Mouse (Mus musculus) neural tube, embryonic 15.5 days (tissue): ENCODE results near the gene Cep89. TPM values are rescaled to one million over a fixed set of nuclear protein-coding genes. Genes with fewer than 3 reads are reported as not detected.

Experiments
- ATAC-seq: fragments of 200-750 bp; cut with Nextera tagmentation; 2 replicates; pipeline ENCODE4 v1.8.0; 2017; ENCODE audit warnings: mild to moderate bottlenecking, moderate TSS enrichment, moderate library complexity; ENCODE audit not compliant: low FRiP score
- H3K27ac ChIP-seq: fragments of 300-500 bp; sonication (generic); replicated peaks from 2 replicates; pipeline ENCODE4 v1.5.1; 2015; ENCODE audit warnings: mild to moderate bottlenecking, inconsistent platforms
- H3K27me3 ChIP-seq: fragments of 300-500 bp; sonication (generic); replicated peaks from 2 replicates; pipeline ENCODE4 v1.6.1; 2015; ENCODE audit warnings: inconsistent platforms
- H3K36me3 ChIP-seq: fragments of 300-500 bp; sonication (generic); 2 replicates; pipeline ENCODE4 v1.6.1; 2015; ENCODE audit warnings: inconsistent platforms
- H3K4me1 ChIP-seq: fragments of 300-500 bp; sonication (generic); 2 replicates; pipeline ENCODE4 v1.6.1; 2015; ENCODE audit warnings: inconsistent platforms
- H3K4me2 ChIP-seq: fragments of 300-500 bp; sonication (generic); 2 replicates; pipeline ENCODE4 v1.6.1; 2015; ENCODE audit warnings: inconsistent platforms, mild to moderate bottlenecking, moderate library complexity
- H3K4me3 ChIP-seq: fragments of 300-500 bp; sonication (generic); replicated peaks from 2 replicates; pipeline ENCODE4 v1.5.1; 2015; ENCODE audit warnings: mild to moderate bottlenecking, inconsistent platforms
- H3K9ac ChIP-seq: fragments of 300-500 bp; sonication (generic); replicated peaks from 2 replicates; pipeline ENCODE4 v1.6.1; 2015; ENCODE audit warnings: mild to moderate bottlenecking, inconsistent platforms
- H3K9me3 ChIP-seq: fragments of 300-500 bp; sonication (generic); replicated peaks from 2 replicates; pipeline ENCODE4 v1.6.1; 2016; ENCODE audit warnings: inconsistent platforms
- WGBS: fragments of 180-500 bp; shearing (Covaris S2); methylation state at CpG from one replicate; pipeline ENCODE4 v1.1.7; 2015; ENCODE audit warnings: mixed read lengths; 5-methylcytosine and 5-hydroxymethylcytosine counted together
- polyA plus RNA-seq: library from polyadenylated mRNA; unstranded; fragments of >200 nt; fragmentation: Nextera tagmentation; extraction: Ambion mirVana; gene quantifications from 2 replicates; pipeline ENCODE4 v1.2.1, GENCODE M21; 2015

The Cep89 gene
- polyA plus RNA-seq, 1 experiment from 2014 or later, result 28.4 TPM

GRCm38 (mm10) chr7:35448867-35449266 lies 52.0 kb downstream of the Cep89 start:
- ATAC-seq, result no peak
- Histone ChIP-seq H3K4me3 (no peak overlapping the region), H3K4me2 (no peak overlapping the region), H3K4me1 (peaks cover 6% of the 10 kb centered on the region), H3K36me3 (no peaks in the 10 kb centered on the region), H3K27me3 (no peaks in the 10 kb centered on the region), H3K9me3 (no peaks in the 10 kb centered on the region), H3K9ac (no peak overlapping the region), H3K27ac (no peak overlapping the region)
- WGBS, result 72% methylated on average over 7 of the region's 7 CpGs

GRCm38 (mm10) chr7:35456091-35456814 lies 59.4 kb downstream of the Cep89 start:
- 85% methylated on average over 4 of the region's 4 CpGs for WGBS
- Histone ChIP-seq H3K4me1 (no peaks in the 10 kb centered on the region), H3K4me2 (no peak overlapping the region), H3K36me3 (no peaks in the 10 kb centered on the region), H3K4me3 (no peak overlapping the region), H3K27ac (no peak overlapping the region), H3K9me3 (no peaks in the 10 kb centered on the region), H3K27me3 (no peaks in the 10 kb centered on the region), H3K9ac (no peak overlapping the region)
- no peak for ATAC-seq

GRCm38 (mm10) chr7:35460971-35461370 lies 64.1 kb downstream of the Cep89 start:
- H3K4me1 ChIP-seq, result no peaks in the 10 kb centered on the region
- H3K9me3 ChIP-seq, result no peaks in the 10 kb centered on the region
- H3K36me3 ChIP-seq, result no peaks in the 10 kb centered on the region
- H3K27me3 ChIP-seq, result no peaks in the 10 kb centered on the region
- H3K4me3 ChIP-seq, result no peak overlapping the region
- H3K27ac ChIP-seq, result no peak overlapping the region
- H3K4me2 ChIP-seq, result no peak overlapping the region
- H3K9ac ChIP-seq, result no peak overlapping the region
- WGBS, result 87% methylated on average over 4 of the region's 4 CpGs
- ATAC-seq, result no peak

- no peak overlapping the region for H3K9ac ChIP-seq
- H3K27me3 ChIP-seq, result no peaks in the 10 kb centered on the region
- H3K4me1 ChIP-seq, result no peaks in the 10 kb centered on the region
- H3K4me2 ChIP-seq, result no peak overlapping the region
- ATAC-seq, result no peak
- no peaks in the 10 kb centered on the region for H3K9me3 ChIP-seq
- no peak overlapping the region for H3K27ac ChIP-seq
- H3K4me3 ChIP-seq, result no peak overlapping the region
- 97% methylated on average over 5 of the region's 5 CpGs for WGBS
- no peaks in the 10 kb centered on the region for H3K36me3 ChIP-seq
Measured at GRCm38 (mm10) chr7:35465027-35465426, 68.2 kb downstream of the Cep89 start.

GRCm38 (mm10) chr7:35467856-35468255 lies 71.0 kb downstream of the Cep89 start:
- no peak for ATAC-seq
- H3K4me3 ChIP-seq, result no peak overlapping the region
- 48% methylated on average over 2 of the region's 2 CpGs for whole genome bisulfite sequencing
- no peaks in the 10 kb centered on the region for H3K9me3 ChIP-seq
- H3K4me2 ChIP-seq, result no peak overlapping the region
- H3K9ac ChIP-seq, result no peak overlapping the region
- no peaks in the 10 kb centered on the region for H3K4me1 ChIP-seq
- no peak overlapping the region for H3K27ac ChIP-seq
- H3K36me3 ChIP-seq, result no peaks in the 10 kb centered on the region
- no peaks in the 10 kb centered on the region for H3K27me3 ChIP-seq

- H3K27ac ChIP-seq, result no peak overlapping the region
- H3K4me1 ChIP-seq, result no peaks in the 10 kb centered on the region
- no peak overlapping the region for H3K9ac ChIP-seq
- H3K4me2 ChIP-seq, result no peak overlapping the region
- H3K4me3 ChIP-seq, result no peak overlapping the region
- no peaks in the 10 kb centered on the region for H3K36me3 ChIP-seq
- WGBS, result 51% methylated on average over 4 of the region's 4 CpGs
- no peaks in the 10 kb centered on the region for H3K9me3 ChIP-seq
- H3K27me3 ChIP-seq, result no peaks in the 10 kb centered on the region
- ATAC-seq, result no peak
Measured at GRCm38 (mm10) chr7:35470794-35471193, 74.0 kb downstream of the Cep89 start.

GRCm38 (mm10) chr7:35476457-35476856 lies 79.6 kb downstream of the Cep89 start:
- H3K4me3 ChIP-seq, result no peak overlapping the region
- 85% methylated on average over 2 of the region's 2 CpGs for WGBS

GRCm38 (mm10) chr7:35485126-35485525 lies 88.3 kb downstream of the Cep89 start:
- Histone ChIP-seq H3K9me3 (no peaks in the 10 kb centered on the region), H3K27me3 (no peaks in the 10 kb centered on the region), H3K27ac (no peak overlapping the region), H3K9ac (no peak overlapping the region), H3K4me1 (no peaks in the 10 kb centered on the region), H3K4me3 (no peak overlapping the region), H3K4me2 (no peak overlapping the region), H3K36me3 (no peaks in the 10 kb centered on the region)
- ATAC-seq, result no peak
- 84% methylated on average over 2 of the region's 2 CpGs for whole genome bisulfite sequencing

More at GRCm38 (mm10) chr7:35476457-35476856, 79.6 kb downstream of the Cep89 start:
- Histone ChIP-seq H3K4me1 (no peaks in the 10 kb centered on the region), H3K27ac (no peak overlapping the region), H3K9me3 (no peaks in the 10 kb centered on the region), H3K36me3 (no peaks in the 10 kb centered on the region), H3K27me3 (no peaks in the 10 kb centered on the region), H3K4me2 (no peak overlapping the region), H3K9ac (no peak overlapping the region)
- ATAC-seq, result no peak

- H3K4me1 ChIP-seq, result no peaks in the 10 kb centered on the region
- H3K9ac ChIP-seq, result no peak overlapping the region
- no peak overlapping the region for H3K27ac ChIP-seq
- no peaks in the 10 kb centered on the region for H3K36me3 ChIP-seq
- 92% methylated on average over 8 of the region's 8 CpGs for WGBS
- H3K27me3 ChIP-seq, result no peaks in the 10 kb centered on the region
- H3K4me2 ChIP-seq, result no peak overlapping the region
- no peaks in the 10 kb centered on the region for H3K9me3 ChIP-seq
- no peak for ATAC-seq
- H3K4me3 ChIP-seq, result no peak overlapping the region
Measured at GRCm38 (mm10) chr7:35486553-35486952, 89.7 kb downstream of the Cep89 start.

Other genes starting within 250 kb of the Cep89 start
- 24.1 and 25.6 TPM in 2 replicates for gene Slc7a10, start 210.7 kb upstream of the Cep89 start, polyA plus RNA-seq
- 22.7 and 28.2 TPM in 2 replicates for gene Lrp3, start 181.5 kb upstream of the Cep89 start, polyA plus RNA-seq
- gene Gpatch1, start 78.6 kb upstream of the Cep89 start, polyA plus RNA-seq, result 18.8 and 19.3 TPM in 2 replicates
- gene Rhpn2, start 62.9 kb upstream of the Cep89 start, polyA plus RNA-seq, result 4.6 and 9.2 TPM in 2 replicates
- 14.9 and 17.3 TPM in 2 replicates for gene Faap24, start 199 bp upstream of the Cep89 start, polyA plus RNA-seq
- gene Slc7a9, start 51.8 kb downstream of the Cep89 start, polyA plus RNA-seq, result 1.3 TPM in 1 of 2 replicates, not detected in the other
- gene Tdrd12, start 140.7 kb downstream of the Cep89 start, polyA plus RNA-seq, result 0.59 and 0.87 TPM in 2 replicates
- 114 and 123 TPM in 2 replicates for gene Nudt19, start 159.3 kb downstream of the Cep89 start, polyA plus RNA-seq
- 0.14 and 0.17 TPM in 2 replicates for gene Rgs9bp, start 188.5 kb downstream of the Cep89 start, polyA plus RNA-seq
- 16.8 and 21.3 TPM in 2 replicates for gene Ankrd27, start 189.2 kb downstream of the Cep89 start, polyA plus RNA-seq